Mouse (Mus musculus) lung, embryonic 15.5 days (tissue): ENCODE results near the gene Nktr. TPM values are rescaled to one million over a fixed set of nuclear protein-coding genes. Genes with fewer than 3 reads are reported as not detected.

Experiments used
- ATAC-seq: fragments of 200-750 bp; cut with Nextera tagmentation; 2 replicates; pipeline ENCODE4 v1.8.0; 2017; ENCODE audit warnings: moderate number of reproducible peaks, borderline replicate concordance; ENCODE audit not compliant: low FRiP score, low TSS enrichment; ENCODE audit errors: extremely low read depth
- H3K27ac ChIP-seq: fragments of 300-500 bp; sonication (generic); 2 replicates; pipeline ENCODE4 v1.5.1; 2015; ENCODE audit warnings: moderate library complexity, mild to moderate bottlenecking, inconsistent platforms
- H3K27me3 ChIP-seq: fragments of 300-500 bp; sonication (generic); 2 replicates; pipeline ENCODE4 v1.6.1; 2015; ENCODE audit warnings: inconsistent platforms
- H3K36me3 ChIP-seq: fragments of 300-500 bp; sonication (generic); 2 replicates; pipeline ENCODE4 v1.6.1; 2015; ENCODE audit warnings: inconsistent platforms
- H3K4me1 ChIP-seq: fragments of 300-500 bp; sonication (generic); 2 replicates; pipeline ENCODE4 v1.6.1; 2015; ENCODE audit warnings: inconsistent platforms
- H3K4me2 ChIP-seq: fragments of 300-500 bp; sonication (generic); 2 replicates; pipeline ENCODE4 v1.6.1; 2015; ENCODE audit warnings: inconsistent platforms, mild to moderate bottlenecking, moderate library complexity
- H3K4me3 ChIP-seq: fragments of 300-500 bp; sonication (generic); 2 replicates; pipeline ENCODE4 v1.5.1; 2015; ENCODE audit warnings: mild to moderate bottlenecking, inconsistent platforms
- H3K9ac ChIP-seq: fragments of 300-500 bp; sonication (generic); 2 replicates; pipeline ENCODE4 v1.6.1; 2015; ENCODE audit warnings: inconsistent platforms
- H3K9me3 ChIP-seq: fragments of 300-500 bp; sonication (generic); 2 replicates; pipeline ENCODE4 v1.6.1; 2016; ENCODE audit warnings: inconsistent platforms
- WGBS: fragments of 180-500 bp; shearing (Covaris S2); methylation state at CpG from one replicate; pipeline ENCODE4 v1.1.7; 2015; 5-methylcytosine and 5-hydroxymethylcytosine counted together
- polyA plus RNA-seq: library from polyadenylated mRNA; unstranded; fragments of >200 nt; fragmentation: Nextera tagmentation; extraction: Ambion mirVana; gene quantifications from 2 replicates; pipeline ENCODE4 v1.2.1, GENCODE M21; 2015

The Nktr gene
- polyA plus RNA-seq, 1 experiment from 2014 or later: 60.4 TPM

- no peak overlapping the region for H3K4me3 ChIP-seq
- H3K36me3 ChIP-seq: peaks cover 43% of the 10 kb centered on the region
- H3K9me3 ChIP-seq: no peaks in the 10 kb centered on the region
- no peak overlapping the region for H3K4me2 ChIP-seq
- no peak overlapping the region for H3K27ac ChIP-seq
- peaks cover 29% of the 10 kb centered on the region for H3K4me1 ChIP-seq
- no peak overlapping the region for H3K9ac ChIP-seq
- WGBS: 78% methylated on average over 3 of the region's 3 CpGs
- ATAC-seq: no peak
- H3K27me3 ChIP-seq: no peaks in the 10 kb centered on the region
Observed at GRCm38 (mm10) chr9:121756785-121757184, 37.8 kb downstream of the Nktr start.

- WGBS: 52% methylated on average over 3 of the region's 3 CpGs
- ATAC-seq: no peak
- H3K4me3 ChIP-seq: no peak overlapping the region
- no peaks in the 10 kb centered on the region for H3K27me3 ChIP-seq
- H3K36me3 ChIP-seq: peaks cover 39% of the 10 kb centered on the region
- peaks cover 32% of the 10 kb centered on the region for H3K4me1 ChIP-seq
- H3K9ac ChIP-seq: no peak overlapping the region
- peak overlapping the region; percentile 5; the same call in 1 of the 2 replicates for H3K27ac ChIP-seq
- H3K4me2 ChIP-seq: no peak overlapping the region
- no peaks in the 10 kb centered on the region for H3K9me3 ChIP-seq
Observed at GRCm38 (mm10) chr9:121757432-121757831, 38.5 kb downstream of the Nktr start.

- H3K27me3 ChIP-seq: no peaks in the 10 kb centered on the region
- H3K9ac ChIP-seq: peak overlapping the region; percentile 94; the same call in 1 of the 2 replicates
- ATAC-seq: no peak
- peaks cover 32% of the 10 kb centered on the region for H3K4me1 ChIP-seq
- H3K4me3 ChIP-seq: peak overlapping the region; percentile 72
- no peaks in the 10 kb centered on the region for H3K9me3 ChIP-seq
- peak overlapping the region; percentile 96 for H3K4me2 ChIP-seq
- H3K27ac ChIP-seq: peak overlapping the region; percentile 5; the same call in 1 of the 2 replicates
- peaks cover 41% of the 10 kb centered on the region for H3K36me3 ChIP-seq
- 52% methylated on average over 10 of the region's 10 CpGs for WGBS
Observed at GRCm38 (mm10) chr9:121757835-121758814, 39.2 kb downstream of the Nktr start.

- H3K9me3 ChIP-seq: no peaks in the 10 kb centered on the region
- peaks cover 38% of the 10 kb centered on the region for H3K4me1 ChIP-seq
- peak within 1 kb of the TSS; percentile 94 for H3K9ac ChIP-seq
- under 1% methylated on average over 89 of the region's 97 CpGs for WGBS
- ATAC-seq: peak; percentile 74
- H3K36me3 ChIP-seq: peaks cover 42% of the 10 kb centered on the region
- H3K27ac ChIP-seq: peak within 1 kb of the TSS; percentile 94
- peak within 1 kb of the TSS; percentile 96 for H3K4me2 ChIP-seq
- peak within 1 kb of the TSS; percentile 72 for H3K4me3 ChIP-seq
- no peaks in the 10 kb centered on the region for H3K27me3 ChIP-seq
Observed at GRCm38 (mm10) chr9:121759091-121760081, 40.4 kb downstream of the Nktr start, which contains the start of gene Zfp651. Gene Zfp651, plus strand, starts transcription at chr9:121759330.

- H3K4me2 ChIP-seq: peak overlapping the region; percentile 96
- H3K9me3 ChIP-seq: no peaks in the 10 kb centered on the region
- peak overlapping the region; percentile 94 for H3K27ac ChIP-seq
- peak overlapping the region; percentile 94 for H3K9ac ChIP-seq
- peak overlapping the region; percentile 72 for H3K4me3 ChIP-seq
- H3K27me3 ChIP-seq: no peaks in the 10 kb centered on the region
- peak; percentile 68 for ATAC-seq
- peaks cover 46% of the 10 kb centered on the region for H3K4me1 ChIP-seq
- H3K36me3 ChIP-seq: peaks cover 40% of the 10 kb centered on the region
- 2% methylated on average over 43 of the region's 43 CpGs for WGBS
Observed at GRCm38 (mm10) chr9:121760271-121761090, 41.5 kb downstream of the Nktr start.

- Histone ChIP-seq H3K4me2 (peak overlapping the region; percentile 96), H3K4me3 (peak overlapping the region; percentile 72), H3K4me1 (peaks cover 46% of the 10 kb centered on the region), H3K36me3 (peaks cover 40% of the 10 kb centered on the region), H3K27ac (peak overlapping the region; percentile 94), H3K9ac (peak overlapping the region; percentile 94; the same call in 1 of the 2 replicates), H3K27me3 (no peaks in the 10 kb centered on the region), H3K9me3 (no peaks in the 10 kb centered on the region)
- WGBS: 53% methylated on average over 10 of the region's 10 CpGs
- no peak for ATAC-seq
Observed at GRCm38 (mm10) chr9:121761091-121761665, 42.2 kb downstream of the Nktr start.

GRCm38 (mm10) chr9:121761787-121762186 is 42.8 kb downstream of the Nktr start:
- Histone ChIP-seq H3K27me3 (no peaks in the 10 kb centered on the region), H3K4me3 (no peak overlapping the region), H3K4me2 (no peak overlapping the region), H3K9me3 (no peaks in the 10 kb centered on the region), H3K4me1 (peaks cover 46% of the 10 kb centered on the region), H3K27ac (no peak overlapping the region), H3K36me3 (peaks cover 43% of the 10 kb centered on the region), H3K9ac (no peak overlapping the region)
- no peak for ATAC-seq
- 62% methylated on average over 8 of the region's 8 CpGs for WGBS

- Histone ChIP-seq H3K9ac (no peak overlapping the region), H3K36me3 (peaks cover 46% of the 10 kb centered on the region), H3K4me2 (no peak overlapping the region), H3K9me3 (no peaks in the 10 kb centered on the region), H3K4me1 (peaks cover 46% of the 10 kb centered on the region), H3K27ac (no peak overlapping the region), H3K27me3 (no peaks in the 10 kb centered on the region), H3K4me3 (no peak overlapping the region)
- 86% methylated on average over 10 of the region's 10 CpGs for WGBS
- no peak for ATAC-seq
Observed at GRCm38 (mm10) chr9:121762248-121762647, 43.3 kb downstream of the Nktr start.

GRCm38 (mm10) chr9:121762761-121763160 is 43.8 kb downstream of the Nktr start:
- 81% methylated on average over 25 of the region's 25 CpGs for WGBS
- H3K4me1 ChIP-seq: peaks cover 46% of the 10 kb centered on the region
- H3K4me2 ChIP-seq: no peak overlapping the region
- no peak for ATAC-seq
- no peak overlapping the region for H3K27ac ChIP-seq
- H3K4me3 ChIP-seq: no peak overlapping the region
- no peaks in the 10 kb centered on the region for H3K27me3 ChIP-seq
- H3K36me3 ChIP-seq: peaks cover 49% of the 10 kb centered on the region
- H3K9ac ChIP-seq: no peak overlapping the region
- no peaks in the 10 kb centered on the region for H3K9me3 ChIP-seq

GRCm38 (mm10) chr9:121763716-121764115 is 44.7 kb downstream of the Nktr start:
- Histone ChIP-seq H3K4me1 (peaks cover 36% of the 10 kb centered on the region), H3K27me3 (no peaks in the 10 kb centered on the region), H3K9ac (no peak overlapping the region), H3K9me3 (no peaks in the 10 kb centered on the region), H3K4me3 (no peak overlapping the region), H3K36me3 (peaks cover 57% of the 10 kb centered on the region), H3K4me2 (no peak overlapping the region), H3K27ac (no peak overlapping the region)
- 72% methylated on average over 19 of the region's 19 CpGs for WGBS
- no peak for ATAC-seq
